Mouse (Mus musculus) layer of hippocampus, postnatal 14 days (tissue): Measurements from ENCODE around the gene Taf12. TPM values are rescaled to one million over a fixed set of nuclear protein-coding genes. Genes with fewer than 3 reads are reported as not detected.
"Not testable (repeated sequence)": the region's sequence is repeated elsewhere in the genome, so short reads cannot be mapped to it uniquely, and the experiment has no call there.

Experiments used
- DNase-seq, 2 experiments: peaks; one replicate each; pipeline ENCODE4 v3.0.0; 2021 to 2022; ENCODE audit warnings: low spot score in 2 of 2, mixed read lengths in 1 of 2
- total RNA-seq, 2 experiments: library from RNA; stranded (reverse); gene quantifications; 2 replicates each; pipeline ENCODE4 v1.2.3; 2021

Gene Taf12
- total RNA-seq, 2 experiments from 2014 or later, result 18.5 to 22.2 TPM

- DNase-seq, result no peak
Measured at GRCm38 (mm10) chr4:132268871-132269739, 5.1 kb upstream of the Taf12 start.

GRCm38 (mm10) chr4:132269740-132270560 is 4.2 kb upstream of the Taf12 start:
- DNase-seq, result peak; percentile 85 to 87

DNA sequence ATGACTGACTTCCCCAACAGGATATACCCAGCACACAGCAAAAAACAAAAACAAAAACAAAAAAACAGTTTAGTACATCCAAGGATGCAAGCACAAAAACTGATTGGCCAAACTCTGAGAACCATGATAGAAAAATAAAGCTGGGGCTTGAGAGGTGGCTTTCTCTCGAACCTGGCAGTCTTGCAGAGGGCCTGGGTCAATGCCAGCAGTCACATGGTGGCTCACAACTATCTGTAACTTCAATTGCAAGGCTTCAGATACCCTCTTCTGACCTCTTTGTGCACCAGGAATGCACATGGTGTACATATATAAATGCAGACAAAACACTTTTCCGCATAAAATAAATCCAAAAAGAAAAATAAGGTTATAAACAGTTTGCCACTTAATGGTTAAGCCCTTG is 1.0 kb upstream of the Taf12 start:
- DNase-seq, result no peak

DNA sequence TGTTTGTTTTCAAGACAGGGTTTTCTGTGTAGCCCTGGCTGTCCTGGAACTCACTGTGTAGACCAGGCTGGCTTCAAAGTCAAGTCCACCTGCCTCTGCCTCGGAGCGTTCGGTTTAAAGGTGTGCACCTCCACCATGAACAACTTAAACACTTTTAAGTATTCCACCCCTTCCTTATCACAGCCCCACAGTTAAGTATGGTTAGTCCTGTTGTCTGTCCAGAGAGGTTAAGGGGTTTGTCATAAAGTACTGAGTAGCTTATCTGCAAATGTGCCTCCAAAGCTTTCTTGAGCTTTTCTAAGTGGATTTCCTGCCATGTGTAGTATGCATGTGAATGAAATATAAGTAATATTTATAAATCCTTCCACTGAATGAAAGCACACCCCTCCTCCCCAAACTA is 1.8 kb downstream of the Taf12 start:
- DNase-seq, result no peak

GRCm38 (mm10) chr4:132288840-132289239 is 14.7 kb downstream of the Taf12 start:
- DNase-seq, result not testable (repeated sequence)

DNA sequence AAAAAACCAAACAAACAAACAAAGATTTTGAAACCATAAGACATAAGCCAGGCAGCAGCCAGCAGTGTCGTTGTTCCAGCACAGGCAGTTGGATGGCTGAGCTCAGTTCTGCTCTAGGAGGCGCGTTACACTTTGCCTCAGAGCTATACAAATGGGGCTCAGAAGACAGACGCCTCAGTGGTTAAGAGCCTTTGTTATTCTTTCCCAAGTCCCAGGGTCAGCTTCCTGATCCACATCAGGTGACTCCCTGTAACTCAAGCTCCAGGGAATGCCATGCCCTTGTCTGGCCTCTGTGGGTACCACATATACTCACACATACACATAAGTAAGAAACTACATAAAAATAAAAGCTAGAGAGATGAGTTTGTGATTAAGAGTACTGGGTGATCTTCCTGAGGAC is 16.9 kb downstream of the Taf12 start:
- DNase-seq, result no peak

DNA sequence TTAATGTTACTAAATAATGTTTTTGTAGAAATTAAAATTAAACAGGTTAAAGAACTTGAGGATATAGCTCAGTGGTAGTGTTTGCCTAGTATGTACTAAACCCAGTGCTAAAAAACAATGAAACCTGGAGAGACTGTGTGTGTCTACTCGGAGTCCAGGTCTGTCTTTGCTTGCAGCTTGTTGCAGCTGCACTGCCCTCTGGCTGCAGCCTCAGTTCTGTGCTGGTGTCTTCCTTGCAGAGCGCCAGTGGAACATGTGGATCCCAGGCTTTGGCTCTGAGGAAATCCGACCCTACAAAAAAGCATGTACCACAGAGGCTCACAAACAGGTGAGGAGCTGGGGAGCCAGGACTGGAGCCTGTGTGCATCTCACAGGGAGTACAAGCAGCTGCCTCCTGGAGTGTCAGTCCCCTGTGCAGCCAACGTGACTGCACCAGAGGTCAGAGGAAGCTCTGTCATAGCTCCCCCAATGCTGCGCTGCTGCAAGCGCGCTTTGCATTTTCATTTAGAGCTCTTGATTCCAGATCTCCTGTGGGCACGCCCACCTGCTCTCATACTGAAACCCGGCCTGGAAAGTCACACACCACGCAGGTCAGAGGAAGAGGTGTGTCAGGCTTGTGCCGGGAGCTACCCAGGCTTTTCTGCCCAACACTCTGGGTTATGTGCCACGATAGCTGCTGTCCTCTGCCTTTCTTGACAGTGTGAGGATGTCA is 17.6 kb downstream of the Taf12 start:
- DNase-seq, result no peak

GRCm38 (mm10) chr4:132292988-132293387 is 18.8 kb downstream of the Taf12 start:
- no peak for DNase-seq

DNA sequence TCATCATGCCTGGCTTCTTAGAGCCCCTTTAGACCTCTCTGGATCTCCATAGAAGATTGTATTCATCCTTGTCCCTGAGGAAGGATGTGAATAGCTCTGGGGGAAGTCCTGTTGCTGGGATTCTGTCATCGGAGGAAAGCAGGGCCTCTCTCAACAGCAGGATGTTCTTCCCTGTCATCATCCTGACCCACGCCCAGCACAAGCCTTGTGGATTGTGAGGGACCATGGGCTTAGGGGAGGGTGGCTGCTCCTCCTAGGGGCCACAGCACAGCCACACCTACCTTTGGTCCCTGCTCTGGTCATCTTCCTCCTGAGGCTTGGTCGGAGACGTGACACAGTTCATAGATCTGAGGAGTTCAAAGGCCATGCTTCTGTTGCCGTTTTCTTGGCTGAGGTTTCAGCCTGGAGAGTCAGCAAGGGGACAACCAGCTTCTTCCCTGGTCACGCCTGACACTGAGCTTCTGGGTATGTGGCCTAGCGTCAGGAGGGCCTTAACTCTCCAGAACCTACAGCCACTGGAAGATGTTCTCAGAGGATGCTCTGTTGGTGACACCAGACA is 19.6 kb downstream of the Taf12 start:
- DNase-seq, result no peak

GRCm38 (mm10) chr4:132295696-132296390 is 21.7 kb downstream of the Taf12 start:
- no peak for DNase-seq

DNA sequence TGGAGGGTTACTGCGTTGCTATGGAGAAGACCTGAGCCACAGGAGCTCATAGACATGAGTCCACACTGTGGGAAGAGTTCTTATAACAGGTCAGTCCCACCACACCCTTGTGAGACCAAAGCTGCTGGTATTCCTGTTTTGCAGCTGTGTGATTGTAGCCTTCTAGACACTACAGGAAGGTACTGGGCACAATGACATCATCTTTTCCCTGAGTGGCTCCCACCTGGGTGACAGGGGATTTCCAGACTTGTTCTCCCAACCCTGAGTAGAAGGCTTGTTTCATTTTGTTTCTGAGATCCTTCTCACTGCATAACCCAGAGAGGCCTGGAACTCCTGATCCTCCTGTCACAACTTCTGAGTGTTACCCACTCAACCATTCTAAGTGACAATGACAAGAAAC is 25.7 kb downstream of the Taf12 start:
- no peak for DNase-seq

- DNase-seq, result no peak
Measured at GRCm38 (mm10) chr4:132301486-132301885, 27.3 kb downstream of the Taf12 start.

GRCm38 (mm10) chr4:132301965-132302938 is 28.1 kb downstream of the Taf12 start:
- DNase-seq, result no peak

DNA sequence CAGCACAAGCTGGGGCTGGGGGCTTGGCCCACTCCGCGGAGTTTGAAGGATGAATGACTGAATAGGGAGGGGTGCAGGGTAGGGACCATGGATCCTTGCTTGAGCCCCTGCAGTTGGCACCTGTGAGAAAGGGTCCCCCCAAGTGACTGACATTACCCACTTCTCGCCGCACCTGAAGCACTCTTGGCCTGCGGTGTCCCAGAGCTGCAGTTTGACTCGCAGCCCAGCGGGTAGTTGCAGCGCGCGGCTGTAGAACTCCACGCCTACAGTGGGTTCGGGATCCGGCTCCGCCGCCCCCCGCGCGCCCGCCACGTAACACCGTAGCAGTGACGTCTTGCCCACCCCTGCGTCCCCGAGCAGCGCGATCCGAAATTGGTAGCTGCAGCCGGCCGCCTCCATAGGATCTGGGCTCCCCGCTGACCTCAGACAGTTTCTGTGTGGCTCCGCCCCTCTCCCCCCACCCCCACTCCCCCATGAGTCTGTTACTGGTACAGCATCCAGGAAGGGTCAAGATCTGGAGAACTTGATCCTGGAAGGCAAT is 28.8 kb downstream of the Taf12 start, which contains the start of gene Rab42:
Rab42 (minus strand) TSS at position 447 of the 541 bp plus-strand sequence.
- DNase-seq, result peak; percentile 31 to 34

GRCm38 (mm10) chr4:132303484-132303883 is 29.3 kb downstream of the Taf12 start:
- DNase-seq, result not testable (repeated sequence)

DNA sequence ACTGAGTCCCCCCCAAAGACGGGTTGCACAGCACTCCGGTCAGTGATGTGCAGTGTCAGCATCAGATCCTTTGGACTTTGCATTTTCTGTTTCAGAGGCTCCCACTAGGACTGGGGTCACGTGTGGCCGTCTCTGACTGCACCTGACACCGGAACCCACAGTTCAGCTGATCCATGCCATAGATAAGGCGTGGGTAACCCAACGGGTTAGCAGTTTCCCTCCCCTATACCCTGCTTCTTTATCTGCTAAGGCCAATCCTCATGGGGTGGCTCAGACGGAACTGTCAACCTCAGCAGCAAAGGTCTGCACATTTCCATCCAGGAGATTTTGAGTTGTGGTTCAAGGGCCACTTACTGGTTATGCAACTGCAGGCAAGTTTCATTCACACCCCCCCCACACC is 31.1 kb downstream of the Taf12 start:
- no peak for DNase-seq

- no peak for DNase-seq
Measured at GRCm38 (mm10) chr4:132306004-132306403, 31.8 kb downstream of the Taf12 start.

DNA sequence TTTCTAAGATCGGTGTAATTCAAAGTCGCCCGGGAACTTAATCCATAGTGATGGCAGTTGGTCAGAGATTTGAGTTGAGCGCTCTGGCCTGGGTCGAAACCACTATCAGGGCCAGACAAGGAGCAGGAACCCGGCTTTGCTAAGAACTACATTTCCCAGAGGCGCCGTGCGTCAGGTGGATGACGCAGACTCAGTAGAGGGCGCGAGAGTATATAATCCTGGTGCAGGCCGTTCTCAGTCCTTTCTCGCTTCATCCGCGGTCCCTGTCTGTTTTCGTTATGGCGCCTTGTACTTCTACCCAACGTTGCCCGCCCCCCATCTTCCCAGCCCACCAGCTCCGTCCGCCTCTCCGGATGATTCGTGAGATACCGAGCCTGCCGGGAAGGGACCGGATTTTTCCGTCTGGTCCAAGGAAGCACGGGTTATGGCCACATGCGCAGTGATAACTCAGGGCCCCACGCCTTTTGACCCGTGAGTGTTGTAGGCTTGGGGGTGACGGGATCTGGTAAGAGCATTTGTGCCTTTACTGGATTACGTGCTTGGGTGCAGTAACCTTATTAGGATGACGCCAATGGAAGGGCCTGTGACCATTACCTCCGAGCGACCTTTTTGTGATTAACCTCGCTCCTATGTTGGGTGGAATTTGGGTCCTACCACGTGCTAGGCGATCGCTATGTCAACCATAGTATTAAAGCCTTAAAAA is 34.4 kb downstream of the Taf12 start:
- peak; percentile 90 to 96 for DNase-seq
